Mouse (Mus musculus) ES-Bruce4 (cell line): ENCODE results near the gene Mitf.

Experiments used
- CTCF ChIP-seq: IDR thresholded peaks from one replicate; pipeline ENCODE4 v1.8.1; 2011; ENCODE audit warnings: low read depth, low read length
- EP300 ChIP-seq: IDR thresholded peaks from 2 replicates; pipeline ENCODE4 v1.6.1; 2011; ENCODE audit warnings: low read depth, low read length; ENCODE audit not compliant: insufficient read depth
- POLR2A ChIP-seq: IDR thresholded peaks from one replicate; pipeline ENCODE4 v1.8.1; 2011; ENCODE audit warnings: low read length; ENCODE audit not compliant: insufficient read depth

DNA sequence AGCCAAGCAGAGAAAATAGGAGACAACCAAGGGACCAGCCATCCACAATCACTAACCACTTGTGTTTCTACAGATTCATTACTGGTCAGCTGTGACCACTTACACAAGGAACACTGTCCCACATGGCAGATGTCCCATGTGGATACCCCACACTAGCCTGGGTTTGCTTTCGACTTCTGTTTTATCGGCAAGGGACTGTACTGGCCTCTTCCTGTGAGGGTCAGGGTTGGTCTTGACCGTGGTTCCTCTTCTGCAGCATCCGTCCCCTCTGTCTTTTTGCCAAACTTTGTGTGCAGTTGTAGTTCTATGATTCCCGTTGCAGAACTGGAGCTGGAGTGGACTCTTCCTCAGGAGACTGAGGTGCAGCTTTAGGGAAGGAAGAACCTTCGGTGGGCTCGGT lies 59.7 kb downstream of the Mitf start:
- no peak for TF ChIP-seq EP300
- no peak for TF ChIP-seq CTCF
- no peak for TF ChIP-seq POLR2A
